Mouse (Mus musculus): ENCODE data around the gene Sun1.

The Sun1 gene

DNA sequence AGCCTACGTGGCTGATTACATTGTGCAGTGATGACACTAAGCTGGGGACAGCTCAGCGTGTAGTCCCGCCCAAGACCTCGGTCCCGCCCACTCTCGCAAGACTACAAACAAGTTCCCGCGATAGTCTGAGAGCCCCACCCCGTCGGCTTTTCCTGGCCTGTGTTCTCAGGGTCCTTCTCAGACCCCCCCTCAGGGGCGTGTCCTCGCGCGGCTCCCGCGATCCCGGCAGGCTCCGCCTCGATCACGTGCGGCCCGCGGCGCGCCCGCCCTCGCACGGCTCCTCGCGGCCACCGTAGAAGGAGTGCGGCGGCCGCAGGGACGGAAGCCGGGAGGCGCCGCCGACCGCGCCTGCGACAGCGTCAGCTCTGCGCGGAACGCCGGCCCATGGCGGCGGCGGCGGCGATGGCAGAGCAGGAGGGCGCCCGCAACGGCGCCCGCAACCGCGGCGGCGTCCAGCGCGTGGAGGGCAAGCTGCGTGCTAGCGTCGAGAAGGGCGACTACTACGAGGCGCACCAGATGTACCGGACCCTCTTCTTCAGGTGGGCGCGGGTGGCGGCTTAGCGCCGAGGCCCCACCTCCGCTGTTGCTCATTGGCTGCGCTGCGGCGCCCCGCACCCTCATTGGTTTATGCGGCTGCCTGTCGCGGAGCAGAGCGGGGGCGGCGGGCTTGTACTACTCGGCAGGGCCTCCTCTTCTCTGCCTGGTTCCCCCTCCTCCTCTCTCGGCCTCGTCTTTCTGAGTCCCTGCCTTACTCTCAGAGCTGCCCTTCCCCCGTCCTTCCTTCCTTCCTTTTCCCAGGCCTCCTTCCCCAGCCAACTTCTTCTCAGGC is 51.9 kb downstream of the Sun1 start, which contains the start of gene Get4:
TSS of gene Get4 (plus strand) at position 244 of the 829 bp plus-strand sequence.
- peak; percentile 99 for DNase-seq

DNA sequence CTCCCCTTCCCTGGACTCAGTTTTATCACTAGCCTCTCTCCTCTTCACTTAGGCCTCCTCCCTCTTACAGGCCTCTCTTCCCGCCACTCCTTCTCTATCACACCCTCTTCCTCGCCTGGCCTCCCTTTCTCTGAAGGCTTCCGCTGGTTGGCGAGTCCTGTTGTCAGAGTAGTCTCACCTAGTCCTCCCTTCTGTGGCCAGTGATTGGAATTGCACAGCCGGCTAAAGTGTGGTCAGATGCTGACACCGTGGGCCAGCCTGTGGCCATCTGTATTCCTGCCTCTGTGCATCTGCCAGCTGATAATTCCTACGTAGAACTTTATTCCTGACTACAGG is 52.4 kb downstream of the Sun1 start:
- DNase-seq, result no peak

DNA sequence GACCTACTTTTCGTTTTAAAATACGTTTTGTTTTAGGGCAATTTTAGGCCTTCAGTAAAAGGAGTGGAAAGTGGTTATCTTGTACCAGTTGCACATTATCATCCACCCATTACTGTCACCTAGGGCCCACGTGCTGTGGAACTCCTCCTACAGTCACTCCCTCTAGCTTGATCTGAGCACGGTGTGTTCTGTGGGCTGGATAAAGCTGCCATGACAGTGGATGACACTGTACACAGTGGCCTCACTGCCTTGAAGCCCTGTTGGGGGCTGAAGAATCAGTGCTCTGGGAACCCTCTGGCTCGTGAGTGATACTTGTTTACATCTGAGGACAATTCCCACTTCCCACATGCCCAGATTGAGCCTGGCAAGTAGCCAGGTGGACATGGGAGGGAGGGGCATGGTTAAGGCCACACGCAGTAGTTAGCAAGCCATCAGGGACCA is 52.9 kb downstream of the Sun1 start:
- DNase-seq, result peak; percentile 76

DNA sequence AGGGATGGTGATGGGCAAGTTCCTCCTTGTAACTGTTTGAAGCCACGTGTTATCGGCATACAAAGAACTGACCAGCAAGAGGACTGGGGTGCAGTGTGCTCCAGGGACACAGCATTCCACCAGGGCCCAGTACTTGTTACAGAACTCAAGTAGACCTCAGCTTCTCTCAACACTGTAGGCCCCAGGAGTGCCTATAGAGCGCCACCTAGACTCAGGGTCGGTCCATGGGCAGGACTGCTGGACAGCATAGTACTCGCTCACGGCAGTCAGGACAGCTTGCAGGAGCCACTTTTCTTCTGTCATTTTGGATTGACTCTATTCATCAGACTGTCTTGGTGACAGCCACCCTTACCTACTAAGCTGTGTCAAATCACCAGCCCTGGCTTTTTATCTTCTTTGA is 54.5 kb downstream of the Sun1 start:
- DNase-seq, result peak; percentile 12

DNA sequence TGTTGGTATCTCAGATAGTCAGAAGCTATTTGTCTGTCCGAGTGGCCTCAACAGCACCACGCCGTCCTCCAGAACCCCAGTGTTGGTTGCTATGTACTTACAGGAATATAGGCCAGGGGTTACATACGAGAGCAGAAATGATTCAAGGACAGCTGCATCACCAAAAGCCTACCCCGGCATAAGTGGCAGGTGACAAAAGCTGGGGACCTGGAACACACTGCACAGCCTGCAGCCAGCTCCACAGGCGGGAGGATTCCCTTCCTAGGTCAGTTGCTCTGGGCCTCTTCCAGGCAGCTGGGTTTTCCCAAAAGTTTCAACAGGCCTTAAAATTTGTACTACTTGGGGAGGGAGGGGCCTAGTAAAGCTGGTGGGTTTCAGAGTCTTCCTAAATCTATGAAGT is 55.3 kb downstream of the Sun1 start:
- peak; percentile 23 for DNase-seq

DNA sequence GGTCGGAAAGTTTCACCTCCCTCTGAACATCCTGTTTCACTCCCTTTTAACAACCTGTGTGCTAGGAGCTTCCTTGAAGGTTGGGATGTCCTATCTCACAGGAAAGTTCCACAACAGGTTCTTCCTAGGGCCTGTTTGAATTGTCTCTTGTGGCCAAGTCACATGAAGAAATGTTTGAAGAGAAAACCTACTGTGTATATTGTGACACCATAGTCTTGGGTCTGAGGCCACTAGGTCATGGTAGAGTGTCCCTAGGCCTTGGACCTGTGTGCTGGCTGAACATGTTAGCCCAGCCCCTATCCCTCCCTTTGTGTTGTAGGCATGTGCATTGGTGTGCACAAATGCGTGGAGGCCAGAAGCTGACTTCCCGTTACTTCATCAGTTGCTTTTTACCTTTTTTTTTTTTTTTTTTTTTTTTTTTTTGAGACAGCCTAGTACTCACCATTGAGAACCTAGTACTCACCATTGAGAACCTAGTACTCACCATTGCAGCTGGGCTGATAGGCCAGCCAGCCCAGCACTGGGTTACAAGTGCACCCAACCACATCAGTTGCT is 55.9 kb downstream of the Sun1 start:
- no peak for DNase-seq

DNA sequence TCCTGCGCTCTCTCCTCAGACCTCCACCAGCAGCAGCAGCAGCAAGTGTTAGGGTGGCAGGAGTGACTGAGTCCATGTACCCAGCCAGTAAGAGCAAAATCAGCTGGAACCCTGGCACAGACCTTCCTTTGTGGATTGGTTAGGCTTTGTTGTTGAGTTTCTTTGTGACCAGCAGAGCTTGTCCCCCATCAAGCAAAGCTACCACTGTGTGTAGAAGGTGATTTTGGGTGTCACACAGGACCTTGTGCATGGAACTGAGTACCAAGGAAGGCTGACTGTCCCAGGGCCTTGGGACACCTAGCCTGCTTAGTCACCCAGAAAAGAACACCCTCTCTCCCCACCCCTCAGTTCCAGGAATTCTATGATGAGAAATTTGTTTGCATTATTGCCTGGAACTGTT is 56.8 kb downstream of the Sun1 start:
- DNase-seq, result no peak

DNA sequence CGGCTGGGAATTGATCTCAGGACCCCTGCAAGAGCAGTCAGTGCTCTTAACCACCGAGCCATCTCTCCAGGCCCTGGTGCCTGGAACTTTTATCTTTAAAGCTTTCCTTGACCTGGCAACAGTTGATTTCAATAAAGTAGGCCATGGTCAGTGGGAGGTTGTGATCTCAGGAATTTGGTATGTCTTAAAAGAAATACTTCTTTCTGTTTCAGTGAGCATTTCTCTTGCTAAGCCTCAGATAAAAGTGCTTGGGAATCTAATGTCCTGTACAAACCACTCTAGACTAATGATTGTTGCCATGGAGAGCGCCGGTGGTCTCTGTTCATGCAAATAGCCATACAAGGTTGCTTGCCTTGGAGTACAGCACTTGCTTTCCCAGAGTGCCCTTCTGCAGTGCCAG is 57.4 kb downstream of the Sun1 start:
- DNase-seq, result no peak

DNA sequence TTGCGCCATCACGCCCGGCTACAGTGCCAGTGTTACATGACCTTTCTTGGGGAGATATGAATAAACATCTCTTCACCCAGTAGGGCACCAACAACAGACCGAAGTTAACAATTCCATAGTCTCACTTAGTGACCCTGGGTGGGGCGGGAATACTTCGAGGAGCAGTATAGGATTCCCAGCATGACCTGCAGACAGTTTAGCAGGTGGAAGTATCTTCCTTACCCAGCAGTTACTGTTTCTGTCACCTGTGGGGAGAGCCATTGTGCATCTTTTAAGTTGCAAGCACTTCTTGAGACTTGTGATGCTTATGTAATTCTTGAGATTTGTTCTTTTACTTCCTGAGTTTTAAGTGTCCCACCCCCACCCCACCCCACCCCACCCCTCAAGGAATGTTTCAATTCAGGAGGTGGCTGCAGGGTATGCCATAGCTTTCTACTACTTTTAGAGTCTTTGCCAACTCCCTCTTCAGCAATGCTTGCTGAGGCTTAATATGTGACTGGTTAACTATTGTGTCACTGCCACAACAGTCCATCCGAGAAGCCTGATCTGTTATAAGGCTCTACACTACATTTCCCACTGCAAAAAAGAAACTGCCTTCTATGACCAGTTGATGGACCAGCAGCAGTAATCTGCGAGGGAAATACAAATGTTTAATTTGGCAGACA is 58.1 kb downstream of the Sun1 start:
- DNase-seq, result no peak

DNA sequence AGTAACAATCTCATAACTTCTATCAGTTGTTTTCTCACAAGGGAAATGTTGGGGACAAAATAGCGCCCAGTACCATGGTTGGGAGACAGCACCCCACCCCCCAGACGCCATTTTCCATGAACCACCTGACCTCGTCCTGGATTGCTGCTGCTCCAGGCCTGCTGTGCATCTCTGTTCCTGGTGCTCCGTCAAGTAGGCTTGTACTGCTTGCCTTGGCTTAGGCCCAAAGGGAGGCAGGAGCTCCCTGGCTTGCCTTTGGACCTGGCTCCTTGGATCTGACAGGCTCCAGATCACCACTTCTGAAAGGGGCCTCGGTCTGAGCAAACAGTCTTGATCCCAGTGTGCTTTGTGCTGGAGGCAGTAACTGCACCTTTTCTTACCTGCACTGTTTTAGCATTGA is 59.4 kb downstream of the Sun1 start:
- peak; percentile 70 for DNase-seq

DNA sequence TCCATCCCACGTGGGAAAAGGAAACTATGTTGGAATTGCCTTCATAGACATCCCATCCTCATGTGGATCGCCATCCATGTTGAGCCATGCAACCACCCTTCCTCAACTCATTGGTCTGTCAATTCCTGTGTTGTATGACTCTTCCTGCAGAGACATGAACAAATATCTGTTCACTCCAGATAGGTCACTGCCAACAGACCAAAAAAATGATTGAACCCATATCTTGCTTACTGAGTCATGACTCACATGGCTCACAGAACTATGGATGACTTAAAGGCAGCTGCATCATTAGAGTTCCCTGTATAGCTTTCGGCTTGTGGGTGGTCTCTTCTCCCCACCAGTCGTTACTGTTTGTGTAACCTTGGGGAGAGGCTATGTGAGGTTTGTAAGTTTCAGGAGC is 61.0 kb downstream of the Sun1 start:
- DNase-seq, result no peak

DNA sequence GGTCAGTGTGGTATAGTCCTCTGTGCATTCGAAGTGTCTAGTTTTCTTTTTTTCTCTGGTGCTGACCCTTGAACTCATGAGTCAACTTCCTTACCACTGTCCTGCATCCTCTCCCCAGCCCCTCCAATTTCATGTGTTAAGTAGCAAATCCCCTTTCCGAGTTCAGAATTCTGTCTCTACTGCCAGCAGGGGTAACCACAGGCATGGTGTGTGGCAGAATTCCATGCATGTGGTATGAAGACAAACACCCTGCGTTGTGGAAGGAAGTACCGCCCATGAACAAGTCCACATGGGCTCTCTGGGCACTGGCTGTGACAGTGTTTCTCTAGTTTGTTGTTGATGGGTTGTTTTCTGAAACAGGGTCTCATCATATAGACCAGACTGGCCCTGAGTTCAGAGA is 67.2 kb downstream of the Sun1 start:
- no peak for DNase-seq

DNA sequence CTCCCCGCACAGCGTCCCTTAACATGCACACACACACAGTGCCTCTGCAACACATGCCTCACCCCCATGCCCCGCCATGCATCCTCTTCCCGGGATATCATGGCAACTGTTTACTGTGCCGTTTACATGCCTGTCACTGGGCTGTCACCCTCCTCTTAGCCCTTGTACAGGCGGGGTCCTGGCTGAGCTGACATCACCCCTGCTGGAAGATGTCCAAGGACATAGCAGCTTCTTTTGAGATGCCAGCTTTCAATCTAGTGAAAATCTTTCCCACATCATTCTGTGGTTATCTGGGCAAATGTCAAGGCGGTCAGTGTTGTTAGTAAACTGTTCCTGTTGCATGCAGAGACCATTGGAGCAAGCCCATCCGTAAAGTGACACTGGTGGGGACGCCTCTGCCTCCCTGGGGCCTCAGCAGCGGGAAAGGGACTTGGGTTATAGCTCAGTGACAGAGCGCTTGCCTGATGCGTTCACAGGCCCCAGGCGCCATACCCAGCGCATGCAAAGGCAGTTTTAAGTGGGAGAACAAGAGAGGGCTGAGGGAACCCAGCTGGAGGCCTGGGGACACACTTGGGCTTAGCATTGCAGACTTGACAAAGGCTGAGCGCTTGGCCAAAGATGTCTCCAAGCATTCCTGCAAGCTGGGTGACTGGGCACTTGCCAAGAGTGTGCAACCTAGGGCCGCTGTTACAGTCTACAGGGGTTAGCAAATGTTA is 70.5 kb downstream of the Sun1 start:
- DNase-seq, result no peak

DNA sequence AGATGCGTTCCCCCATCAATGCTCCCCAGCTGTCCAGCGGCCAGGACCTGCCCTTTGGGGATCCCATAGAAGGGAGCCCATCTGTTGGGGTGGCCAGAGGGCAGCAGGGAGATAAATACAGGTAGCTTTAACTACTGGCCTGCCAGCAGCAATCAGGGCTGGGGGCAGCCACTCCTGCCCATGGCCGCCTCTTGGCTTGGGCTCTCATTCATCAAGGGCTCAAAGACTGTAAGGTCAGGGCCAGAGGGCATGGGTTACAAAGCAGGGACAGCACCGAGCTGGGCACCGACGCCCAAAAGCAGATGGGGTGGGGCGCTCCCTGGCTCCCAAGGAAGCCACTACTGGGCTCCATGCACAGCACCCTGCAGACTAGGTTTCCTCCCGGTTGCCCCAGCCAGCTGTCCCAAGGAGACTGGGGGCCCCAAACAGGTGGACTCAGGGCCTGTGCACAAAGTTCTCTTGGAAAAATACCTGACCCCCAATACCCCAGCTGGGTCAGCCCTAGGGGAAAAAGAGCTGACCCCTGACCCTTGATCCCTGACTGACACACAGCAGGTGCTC is 71.6 kb downstream of the Sun1 start:
- no peak for DNase-seq

DNA sequence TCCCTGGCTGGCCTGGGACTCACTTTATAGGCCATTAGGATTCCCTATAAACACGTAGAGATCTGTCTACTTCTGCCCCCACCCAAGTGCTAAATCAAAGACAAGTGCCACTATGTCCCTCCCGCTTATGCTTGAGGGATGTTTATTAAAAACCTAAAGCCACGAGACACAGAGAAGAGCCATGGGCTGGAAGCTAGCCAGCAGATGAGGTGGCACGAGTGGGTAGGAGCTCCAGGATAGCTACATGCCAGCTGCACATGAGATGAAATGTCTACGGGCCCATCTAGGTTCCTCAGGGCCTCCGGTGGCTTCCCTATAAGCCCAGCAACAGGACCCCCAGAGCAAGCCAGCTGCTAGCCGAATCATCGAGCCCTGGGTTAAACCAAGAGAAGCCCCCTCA is 76.8 kb downstream of the Sun1 start:
- DNase-seq, result no peak

DNA sequence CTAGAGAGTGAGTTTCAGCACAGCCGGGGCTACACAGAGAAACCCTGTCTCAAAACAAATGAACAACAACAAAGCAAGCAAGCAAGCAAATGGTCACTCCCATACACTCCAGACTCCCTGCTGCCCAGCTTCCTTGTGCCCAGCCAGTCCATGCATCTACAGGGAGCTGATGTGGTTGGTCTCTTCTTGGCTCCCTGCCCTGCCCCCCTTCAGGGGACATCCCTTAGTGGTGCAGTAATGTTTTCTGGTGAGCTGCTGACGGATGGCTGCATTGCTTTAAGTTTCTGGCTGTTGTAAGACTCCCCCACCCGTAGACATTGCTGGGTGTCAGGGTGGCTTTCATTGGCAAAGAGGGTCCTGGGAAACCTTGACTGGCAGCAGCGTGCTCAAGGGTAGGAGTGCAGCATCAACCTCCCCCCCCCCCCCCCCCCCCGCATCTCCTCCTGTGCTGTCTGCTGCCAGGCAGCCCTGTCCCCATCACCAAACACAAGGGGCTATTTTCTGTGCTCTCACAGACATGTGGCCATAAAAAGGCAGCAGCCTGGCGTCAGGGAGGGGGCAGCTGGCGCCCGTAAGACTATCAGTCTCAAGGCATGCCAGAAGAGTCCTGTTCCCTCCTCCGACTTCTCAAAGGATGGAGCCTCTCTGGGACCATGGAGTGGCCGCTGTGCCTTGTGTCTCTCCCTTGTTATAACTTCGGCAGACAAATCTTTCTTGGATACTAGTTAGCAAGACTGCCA is 81.1 kb downstream of the Sun1 start:
- DNase-seq, result no peak

DNA sequence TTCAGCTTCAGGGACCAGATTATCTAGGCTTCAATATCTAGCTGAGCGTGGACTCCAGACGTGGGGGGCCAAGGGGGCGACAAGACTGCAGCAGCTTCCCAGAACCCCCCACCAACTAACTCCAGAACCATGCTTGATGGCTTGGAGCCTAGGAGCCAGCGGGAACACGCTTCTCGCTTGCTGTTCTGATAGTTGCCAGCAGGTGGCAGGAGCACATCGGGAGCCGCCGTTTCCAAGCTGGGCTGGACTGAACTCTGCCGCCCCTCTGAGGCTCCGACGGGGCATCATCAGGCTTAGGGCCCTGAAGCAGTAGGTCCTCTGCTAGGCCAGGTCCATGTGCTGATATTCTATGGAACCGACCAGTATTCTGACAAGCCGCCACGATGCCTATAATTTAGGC is 81.8 kb downstream of the Sun1 start:
- DNase-seq, result peak; percentile 83

DNA sequence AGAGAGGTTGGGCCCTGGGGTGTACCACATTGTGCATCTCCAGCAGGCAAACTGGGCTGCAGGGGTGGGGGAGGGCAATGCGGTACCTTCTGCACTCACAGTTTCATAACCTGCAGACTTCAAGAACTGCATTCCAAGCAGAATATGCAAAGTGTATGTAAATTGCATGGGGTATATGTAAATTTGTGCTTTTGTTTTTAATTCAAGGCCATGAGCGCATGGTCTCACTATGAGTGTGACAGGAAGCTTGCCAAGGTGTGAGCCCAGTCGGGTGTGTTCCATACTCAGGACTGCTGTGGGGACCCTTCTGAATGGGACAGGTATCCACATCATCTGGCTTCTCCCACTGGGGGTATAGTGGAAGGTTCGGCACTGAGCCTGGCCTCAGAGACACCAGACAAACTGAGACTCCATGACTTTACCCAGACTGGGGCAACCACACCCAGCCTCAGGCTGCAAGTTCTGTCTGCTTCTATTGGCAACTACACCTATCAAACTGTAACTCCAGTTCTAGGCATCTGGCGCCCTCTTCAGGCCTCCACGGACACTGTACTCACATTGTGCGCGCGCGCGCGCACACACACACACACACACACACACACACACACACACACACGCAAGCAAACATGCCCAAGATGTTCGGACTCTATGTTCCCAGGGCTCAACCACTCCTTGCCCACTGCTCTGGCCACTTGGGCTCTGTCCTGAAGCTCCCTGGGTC is 83.2 kb downstream of the Sun1 start:
- DNase-seq, result no peak

DNA sequence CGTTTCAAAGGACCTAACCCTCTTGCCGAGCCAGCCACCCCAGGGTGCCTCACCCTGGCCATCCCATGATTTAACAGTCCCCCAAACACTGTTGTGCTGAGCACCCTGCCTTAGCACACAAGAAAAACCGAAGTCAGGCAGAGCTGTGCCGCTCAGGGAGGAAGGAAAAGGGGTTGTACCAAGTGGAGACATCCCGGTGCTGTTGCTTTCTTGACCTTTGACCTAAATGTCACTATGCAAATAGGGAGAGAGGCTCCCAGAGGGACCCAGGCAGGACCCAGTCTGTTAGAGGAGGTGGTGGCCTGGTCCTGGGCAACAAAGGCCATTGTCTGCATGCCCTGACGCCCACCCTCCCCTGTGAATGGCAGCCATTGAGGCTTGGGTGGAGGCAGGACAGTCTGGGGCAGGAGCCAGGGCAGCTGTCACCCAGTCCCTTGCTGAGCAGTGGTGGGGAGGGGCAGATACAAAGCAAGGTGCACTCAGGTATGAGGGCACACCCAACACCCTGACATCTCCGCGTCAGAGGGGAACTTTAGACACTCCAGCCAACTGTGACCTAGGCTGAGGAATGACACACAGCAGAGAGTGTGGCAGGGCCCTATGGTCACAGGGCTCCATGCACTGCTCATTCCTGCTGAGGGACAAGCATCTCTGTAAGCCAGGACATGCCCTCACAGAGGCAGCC is 85.1 kb downstream of the Sun1 start:
- DNase-seq, result no peak

DNA sequence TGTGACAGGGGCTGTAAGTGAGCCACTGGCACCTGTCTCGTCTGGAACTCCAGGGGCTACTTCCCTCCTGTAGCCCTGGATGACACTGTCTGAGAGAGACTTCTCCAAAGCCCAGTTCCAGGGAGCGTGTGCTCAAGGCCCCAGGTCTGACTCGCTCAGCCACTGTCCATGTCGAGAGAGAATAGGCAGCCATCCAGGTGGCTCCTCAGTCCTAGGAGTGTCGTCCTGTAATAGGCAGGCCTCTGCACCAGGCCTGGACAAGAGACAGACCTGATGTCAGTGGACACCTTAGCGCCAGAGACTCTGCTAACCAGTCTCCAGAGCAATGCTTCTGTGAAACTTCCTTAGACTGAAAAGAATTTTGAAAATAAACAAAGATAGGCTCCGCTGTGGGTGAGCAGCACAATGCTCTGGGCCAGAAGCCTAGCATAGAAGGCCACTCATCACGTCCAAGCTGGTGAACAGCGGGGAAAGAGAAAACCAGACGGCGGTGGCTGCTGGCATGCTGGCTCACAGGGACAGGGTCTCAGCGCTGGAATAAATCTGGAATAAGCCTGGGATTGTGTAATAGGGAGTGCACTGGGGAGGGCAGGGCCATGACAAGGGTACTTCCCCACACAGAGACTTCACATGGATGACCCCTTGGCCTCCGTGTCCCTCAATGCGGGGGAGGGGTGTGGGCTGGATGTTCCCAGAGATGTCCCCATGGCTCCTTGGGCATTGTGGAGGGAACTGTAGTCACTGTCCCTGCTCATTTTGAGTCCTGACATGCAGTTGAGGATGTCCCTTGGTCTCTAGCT is 85.9 kb downstream of the Sun1 start:
- DNase-seq, result no peak

Measured in cerebellum, adult 9-11 months (tissue).